Mouse (Mus musculus) frontal cortex, postnatal 25 days (tissue): Measurements from ENCODE around the gene Shh.
A peak's percentile ranks its signal among the peaks of the same experiment; 100 is the strongest.

Source experiments
- DNase-seq, 2 experiments: peaks; one replicate each; pipeline ENCODE4 v3.0.0; 2022; ENCODE audit warnings: low spot score in 2 of 2

Gene Shh

DNA sequence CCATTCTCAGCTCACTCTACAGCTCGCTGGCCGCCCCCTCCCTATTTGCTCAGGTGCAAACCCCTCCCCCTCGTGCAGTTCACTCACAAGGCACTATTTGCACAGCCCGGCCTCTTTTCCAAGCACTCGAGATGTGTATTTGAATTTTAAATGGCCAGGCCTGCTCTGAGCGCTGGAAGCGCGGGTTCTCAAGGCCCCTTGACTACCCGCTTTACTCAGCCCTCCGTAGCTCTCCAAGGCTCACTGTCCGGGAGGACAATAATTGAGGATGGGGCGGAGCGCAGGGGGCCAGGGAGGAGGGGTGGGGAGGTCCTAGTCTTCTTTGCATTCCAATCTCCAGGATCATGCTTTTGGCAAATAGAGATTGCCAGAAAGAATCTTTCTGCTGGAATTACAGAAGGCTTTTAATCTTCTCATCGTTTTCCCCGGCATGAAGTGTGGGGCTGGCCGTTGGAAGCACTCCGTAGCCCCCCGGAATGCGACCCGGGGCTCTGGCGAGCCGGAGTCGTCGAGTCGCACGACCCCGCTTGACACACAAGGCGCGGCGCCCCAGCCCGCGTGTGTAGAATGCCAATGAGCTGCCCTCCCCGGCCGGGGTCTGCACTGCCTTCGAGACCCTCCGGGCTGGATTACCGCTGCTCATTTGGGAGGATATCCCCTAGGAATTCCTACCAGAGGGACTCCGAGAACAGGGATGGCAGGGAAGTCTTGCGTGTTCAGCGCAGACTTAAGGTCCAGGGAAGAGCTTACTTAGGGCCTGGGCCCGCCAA lies 7.4 kb downstream of the Shh start:
- peak in 1 of 2 experiments; percentile 1 for DNase-seq

DNA sequence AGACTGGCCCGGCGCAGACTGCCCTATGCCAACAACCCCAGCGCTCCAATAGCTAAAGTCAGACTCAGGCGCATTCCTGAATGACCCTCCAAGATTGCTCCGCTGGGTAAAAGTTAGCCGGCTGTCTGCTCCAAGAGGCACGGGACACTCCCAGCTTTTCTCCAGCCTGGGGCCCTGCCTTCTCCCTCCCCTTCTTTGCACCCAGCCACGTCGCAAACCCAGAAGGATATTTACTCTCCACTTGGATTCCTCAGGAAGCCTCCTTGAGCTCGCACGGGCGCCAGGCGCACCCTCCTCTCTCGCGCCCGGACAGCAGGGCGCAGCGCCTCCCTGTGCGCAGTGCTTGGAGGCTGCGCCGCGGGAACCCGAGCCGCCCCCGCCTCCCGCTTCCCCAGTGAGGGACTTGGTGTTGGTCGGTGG lies 8.2 kb downstream of the Shh start:
- DNase-seq = peak in 1 of 2 experiments; percentile 3

DNA sequence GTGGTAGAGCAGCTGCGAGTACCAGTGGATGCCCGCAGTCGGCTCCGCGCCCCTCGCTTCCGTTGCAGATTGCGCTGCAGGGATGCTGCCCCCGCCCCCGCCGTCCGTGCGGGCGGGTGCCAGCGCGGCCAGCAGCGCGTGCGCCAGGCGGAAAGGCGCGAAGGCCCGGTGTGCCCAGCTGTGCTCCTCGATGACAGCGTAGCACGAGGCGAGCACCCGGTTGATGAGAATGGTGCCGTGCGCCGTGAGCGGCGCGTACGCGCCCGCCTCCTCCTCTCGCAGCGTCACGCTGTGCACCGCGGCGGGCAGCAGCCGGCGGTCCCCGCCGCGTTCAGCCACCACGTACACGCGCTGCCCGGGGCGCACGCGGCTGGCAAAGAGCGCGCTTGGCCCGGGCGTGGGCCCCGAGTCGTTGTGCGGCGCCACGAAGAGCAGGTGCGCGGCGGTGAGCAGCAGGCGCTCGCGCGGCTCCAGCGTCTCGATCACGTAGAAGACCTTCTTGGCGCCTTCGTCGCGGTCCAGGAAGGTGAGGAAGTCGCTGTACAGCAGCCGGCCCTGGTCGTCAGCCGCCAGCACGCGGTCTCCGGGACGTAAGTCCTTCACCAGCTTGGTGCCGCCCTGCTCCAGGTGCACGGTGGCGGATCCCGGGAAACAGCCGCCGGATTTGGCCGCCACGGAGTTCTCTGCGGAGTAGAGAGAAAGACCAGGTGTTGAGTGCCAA lies 9.0 kb downstream of the Shh start:
- peak; percentile 3 to 4 for DNase-seq

DNA sequence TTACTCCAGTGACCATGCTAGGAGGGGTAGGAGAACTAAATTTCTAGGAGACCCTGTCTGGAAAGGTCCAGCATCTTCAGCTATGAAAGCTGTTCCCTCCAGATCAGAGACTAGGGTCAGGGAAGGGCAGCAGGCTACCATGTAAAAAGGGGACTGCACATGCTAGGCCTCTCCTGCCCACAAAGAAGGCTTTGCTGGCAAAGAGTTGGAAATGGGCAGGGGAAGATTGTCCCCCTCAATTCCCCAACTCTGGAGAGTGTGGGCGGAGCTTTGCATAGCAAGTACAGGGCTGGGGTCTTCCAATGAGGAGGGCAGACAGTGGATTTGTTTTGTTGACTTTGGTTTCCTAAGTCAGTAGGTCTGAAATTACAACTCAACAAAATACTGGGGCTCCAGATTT lies 10.7 kb downstream of the Shh start:
- DNase-seq = no peak

DNA sequence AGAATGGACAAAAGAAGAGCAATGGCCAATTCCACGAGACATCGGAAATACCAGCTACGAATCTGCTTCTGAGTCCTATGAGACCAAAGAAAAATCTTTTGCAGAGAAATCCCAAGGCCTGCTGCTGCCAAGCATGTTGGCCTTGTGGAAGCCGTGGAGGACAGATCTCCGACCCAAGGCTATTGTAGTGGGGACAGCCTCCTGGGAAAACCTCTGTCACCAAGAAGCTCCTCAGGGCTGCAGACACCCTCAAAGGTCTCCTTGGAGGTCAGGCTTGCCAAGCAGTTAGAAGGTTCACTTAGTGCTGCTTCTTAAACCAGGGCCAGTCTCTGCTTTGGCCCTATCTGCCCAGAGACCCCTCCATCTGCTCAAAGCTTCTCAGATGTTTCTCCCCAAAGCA lies 11.3 kb downstream of the Shh start:
- DNase-seq = no peak

DNA sequence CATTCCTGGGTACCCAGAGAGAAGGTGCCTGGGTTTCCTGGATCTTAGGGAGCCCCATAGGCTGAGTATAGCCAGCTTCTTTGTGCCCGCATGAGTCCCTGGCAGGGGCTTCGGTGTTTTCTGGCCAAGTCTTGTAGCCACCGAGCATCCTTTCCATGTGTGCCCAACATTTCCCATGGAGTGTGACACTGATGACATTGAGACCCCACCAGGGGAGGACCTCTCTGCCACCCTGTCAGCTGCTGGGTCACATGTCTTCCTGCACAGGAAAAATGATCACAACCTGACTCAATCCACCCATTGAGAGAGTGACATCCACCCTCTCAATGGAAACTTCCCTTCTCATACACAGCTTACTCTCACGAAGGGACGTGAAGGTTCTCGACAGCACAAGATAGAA lies 12.5 kb downstream of the Shh start:
- no peak for DNase-seq

DNA sequence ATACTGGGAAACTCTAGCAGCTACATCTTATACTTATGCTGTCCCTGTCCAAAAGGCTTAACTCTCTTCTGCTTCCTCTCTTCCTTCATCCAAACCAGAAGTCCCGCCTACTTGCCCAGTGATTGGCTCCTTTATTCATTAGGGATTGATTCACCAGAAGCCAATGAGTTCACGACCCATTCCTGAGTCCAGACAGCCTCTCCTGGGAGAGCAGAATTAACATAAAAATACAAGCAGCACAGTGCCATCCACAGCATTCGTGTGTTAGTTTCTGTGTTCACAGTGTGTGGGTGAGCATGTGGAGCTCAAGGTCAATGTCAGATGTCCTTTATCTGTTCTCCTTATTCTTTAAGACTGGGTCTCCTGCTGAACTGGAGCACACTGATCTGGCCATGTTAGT lies 13.5 kb downstream of the Shh start:
- DNase-seq = no peak

DNA sequence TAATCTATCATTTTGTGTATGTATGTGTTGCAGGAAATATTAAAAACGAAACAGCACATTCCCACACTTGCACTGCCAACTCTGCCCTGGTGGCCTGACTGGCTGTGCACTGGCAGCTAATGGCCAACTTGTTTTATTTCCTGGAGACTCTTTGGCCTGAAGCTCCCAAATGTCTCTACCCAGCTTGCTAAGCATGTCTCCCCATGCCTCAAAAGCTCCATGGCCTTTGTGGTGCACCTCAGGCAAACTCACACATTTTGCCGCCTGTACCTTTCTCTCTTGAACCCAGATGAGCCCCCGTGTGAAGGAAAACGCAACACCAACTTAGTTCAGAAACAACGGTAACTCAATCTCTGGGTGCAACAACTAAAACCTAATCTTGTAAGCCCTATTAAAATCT lies 14.0 kb downstream of the Shh start:
- peak in 1 of 2 experiments; percentile 1 for DNase-seq

DNA sequence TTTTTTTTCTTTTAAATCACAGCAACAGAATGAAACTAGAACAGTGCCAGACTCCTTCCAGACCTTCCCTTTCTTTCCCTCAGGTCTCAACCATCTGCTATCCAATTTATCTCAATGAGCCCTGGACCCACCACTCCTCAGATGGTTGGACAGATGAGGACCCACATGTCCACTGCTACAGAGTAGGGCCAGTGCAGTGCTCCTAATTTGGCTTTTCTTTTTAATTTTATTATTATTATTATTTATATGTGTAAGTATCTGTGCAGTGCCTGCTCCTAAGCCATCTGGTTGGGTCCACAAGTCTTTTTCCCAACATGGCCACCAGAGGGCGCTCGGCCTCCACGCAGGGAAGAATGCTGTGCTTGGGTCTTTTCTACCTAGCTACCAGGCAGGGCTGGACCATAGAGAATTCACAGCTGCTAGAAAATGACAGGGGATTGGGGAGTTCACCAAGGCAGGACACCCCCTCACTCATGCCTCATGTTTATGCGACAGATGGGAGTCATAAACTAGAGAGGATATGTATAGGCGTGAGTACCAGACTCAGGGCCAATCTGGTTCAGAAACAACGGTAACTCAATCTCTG lies 15.9 kb downstream of the Shh start:
- peak; percentile 81 to 85 for DNase-seq

DNA sequence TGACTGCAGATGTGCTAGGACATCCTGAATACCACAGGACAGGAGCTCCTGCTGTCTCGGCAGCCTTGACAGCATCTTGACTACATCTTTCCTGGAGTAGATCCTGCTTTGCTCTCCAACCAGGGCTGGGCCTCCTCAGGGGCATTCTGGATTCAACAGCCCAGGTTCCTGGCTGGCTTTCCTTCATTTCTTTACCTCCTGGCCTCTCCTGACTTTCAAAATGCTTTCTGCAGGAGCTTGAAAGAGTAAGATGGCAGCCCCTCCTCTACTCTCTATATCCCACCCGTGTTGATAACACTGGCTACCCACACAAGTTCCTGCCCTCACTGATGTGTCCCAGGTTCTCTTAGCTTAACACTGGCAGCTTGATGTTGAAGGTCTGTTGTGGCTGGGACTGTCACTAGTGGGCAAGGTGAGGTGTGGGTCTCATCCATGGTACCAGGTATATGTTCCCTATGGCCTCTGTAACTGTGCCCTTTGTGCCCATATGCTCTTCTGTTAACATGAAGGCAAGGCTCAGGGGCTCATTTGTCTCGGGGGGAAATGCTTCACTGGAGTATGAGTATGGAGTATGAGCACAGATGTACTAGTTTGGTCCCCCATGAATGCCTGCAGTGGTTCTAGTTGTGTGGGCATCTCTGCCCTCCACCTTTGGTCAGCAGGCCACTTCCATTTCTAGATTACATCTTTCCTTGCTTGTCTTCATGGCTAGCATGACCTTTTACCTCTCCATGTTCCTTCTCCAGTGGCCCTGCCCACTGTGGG lies 16.7 kb downstream of the Shh start:
- DNase-seq = no peak

DNA sequence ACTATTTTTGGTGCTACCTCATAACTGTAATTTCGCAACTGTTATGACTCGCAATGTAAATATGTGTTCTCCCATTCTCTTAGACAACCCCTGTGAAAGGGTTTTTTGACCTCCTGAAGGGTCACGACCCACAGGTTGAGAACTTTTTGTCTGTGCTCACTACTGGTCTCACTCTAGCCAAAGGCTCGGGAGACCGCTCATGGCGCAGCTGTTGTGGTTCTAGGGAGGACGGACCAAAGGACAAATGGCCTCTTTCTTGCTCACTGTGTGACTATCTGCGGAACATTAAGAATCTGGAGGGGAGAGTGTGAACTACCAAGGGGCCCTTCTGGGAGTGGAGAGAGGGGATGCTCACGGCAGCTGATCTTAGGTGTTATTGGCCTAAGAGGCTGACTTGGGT lies 41.1 kb downstream of the Shh start:
- DNase-seq = peak in 1 of 2 experiments; percentile 1

DNA sequence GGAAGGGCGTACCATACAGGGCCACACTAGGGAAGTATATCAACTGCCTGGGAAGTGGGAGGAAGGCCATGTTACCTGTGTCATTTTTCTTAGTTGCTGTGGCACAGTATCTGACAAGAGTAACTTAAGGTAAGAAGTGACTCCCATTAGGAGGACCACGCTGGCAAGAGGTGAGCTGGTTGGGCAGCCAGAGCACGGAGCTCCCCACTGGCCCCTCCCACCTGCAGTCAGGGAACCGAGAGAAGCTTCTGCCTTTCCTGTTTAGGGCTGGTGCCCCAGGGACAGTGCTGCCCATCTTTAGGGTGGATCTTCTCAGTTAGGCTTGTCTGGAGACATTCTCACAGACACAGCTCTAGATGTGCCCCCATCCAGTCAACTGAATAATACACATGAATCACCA lies 43.3 kb downstream of the Shh start:
- peak in 1 of 2 experiments; percentile 1 for DNase-seq

DNA sequence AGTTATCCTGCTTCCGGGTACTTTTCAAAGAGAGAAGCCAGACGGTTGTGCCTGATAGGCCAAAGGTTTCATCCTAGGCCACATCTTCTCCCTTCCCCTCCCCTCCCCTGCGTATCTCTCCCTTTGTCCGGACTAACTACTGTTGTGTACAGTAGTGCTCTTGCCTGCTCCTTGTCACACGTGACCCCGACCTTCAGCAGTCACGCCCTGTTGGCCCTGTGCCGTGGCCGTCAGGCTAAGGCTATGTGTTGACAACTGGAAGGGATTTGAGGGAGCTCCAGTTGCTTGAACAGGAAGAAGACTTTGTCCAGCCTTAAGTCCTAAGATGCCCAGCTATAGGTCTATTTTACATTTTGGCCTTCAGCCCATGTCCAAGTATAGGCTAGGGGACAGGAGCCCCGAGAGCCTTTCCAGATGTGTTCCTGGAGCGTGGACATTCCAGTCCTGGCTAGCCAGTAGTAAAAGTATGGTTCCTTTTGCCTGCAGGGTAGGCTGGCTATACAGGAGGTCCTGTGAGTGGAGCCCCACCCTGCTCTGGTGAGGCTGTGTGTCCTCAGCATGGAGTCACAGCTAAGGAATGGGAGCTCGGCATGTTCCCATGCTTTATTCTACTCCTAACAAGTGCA lies 47.3 kb downstream of the Shh start:
- DNase-seq = no peak

DNA sequence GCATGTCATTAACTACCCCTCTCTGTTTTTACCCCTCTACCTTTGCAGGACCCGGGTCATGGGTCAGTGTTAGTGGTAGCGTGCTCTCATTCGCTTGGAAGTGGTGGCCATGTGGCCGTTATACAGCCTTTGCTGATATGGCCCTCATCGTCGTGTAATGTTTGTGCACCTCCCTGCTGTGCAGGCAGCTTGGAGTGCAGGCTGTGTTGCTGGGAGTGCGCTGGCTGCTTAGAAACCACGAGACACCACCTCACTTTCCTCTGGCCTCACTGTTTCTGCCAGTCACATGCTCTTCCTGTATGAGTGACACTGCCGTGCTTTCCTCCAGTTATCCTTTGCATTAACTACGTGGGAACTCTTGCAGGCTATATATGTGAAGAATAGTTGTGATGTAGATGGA lies 48.3 kb downstream of the Shh start:
- DNase-seq = no peak

DNA sequence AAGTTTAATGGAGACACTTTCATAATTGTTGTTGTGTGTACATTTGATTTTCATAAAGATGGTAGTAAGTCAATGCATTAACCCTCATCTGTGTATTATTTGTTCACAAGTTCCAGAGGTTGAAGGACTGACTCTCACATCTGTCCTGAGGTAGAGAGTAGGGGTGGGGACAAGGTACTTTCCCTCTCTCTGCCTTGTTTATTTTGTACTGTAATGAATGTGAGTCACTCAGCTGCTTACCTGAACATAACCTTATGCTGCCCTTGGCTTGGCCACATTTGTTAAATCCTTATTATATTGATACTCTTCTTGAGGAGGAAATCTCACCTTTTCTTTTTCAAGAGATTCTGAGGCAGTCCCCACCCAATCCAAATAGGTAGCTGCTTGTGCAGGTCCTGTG lies 51.0 kb downstream of the Shh start:
- no peak for DNase-seq

DNA sequence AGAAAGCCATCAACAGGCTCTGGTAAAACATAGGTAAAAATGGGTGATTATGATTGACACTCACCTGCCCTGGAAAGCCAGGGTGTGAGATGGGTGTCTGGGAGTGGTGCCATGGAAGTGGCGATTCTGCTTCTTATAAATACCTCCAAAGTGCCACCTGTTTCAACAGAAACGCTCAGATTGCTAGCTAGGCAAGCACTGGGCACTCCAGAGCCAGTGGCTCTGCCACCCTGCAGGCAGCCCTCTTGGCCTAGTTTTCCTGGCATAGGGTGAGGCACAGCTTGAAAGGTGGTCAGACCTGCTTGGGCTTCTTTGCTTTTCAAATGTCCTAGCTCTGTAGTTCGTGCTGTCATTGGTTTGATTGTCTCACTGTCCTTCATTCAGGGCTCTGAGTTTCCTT lies 53.0 kb downstream of the Shh start:
- DNase-seq = no peak

DNA sequence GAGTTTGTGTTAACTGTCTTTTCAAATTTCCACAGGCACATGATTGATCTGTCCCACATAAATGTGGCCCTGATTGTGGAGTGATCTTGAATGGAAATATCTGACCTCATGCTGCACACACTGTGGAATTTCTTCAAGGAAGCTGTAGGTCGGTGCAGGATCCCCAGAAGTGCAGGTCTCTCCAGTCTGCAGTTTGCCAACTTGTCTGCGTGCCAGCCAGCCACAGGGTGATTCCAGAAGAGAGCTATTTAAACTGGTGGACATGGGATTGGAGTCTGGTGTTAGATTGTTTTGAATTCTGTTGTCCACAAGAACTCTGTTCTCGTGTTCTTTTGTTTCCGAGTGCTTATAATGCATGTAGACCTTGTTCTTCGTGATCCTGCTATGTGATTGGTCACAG lies 53.5 kb downstream of the Shh start:
- no peak for DNase-seq

DNA sequence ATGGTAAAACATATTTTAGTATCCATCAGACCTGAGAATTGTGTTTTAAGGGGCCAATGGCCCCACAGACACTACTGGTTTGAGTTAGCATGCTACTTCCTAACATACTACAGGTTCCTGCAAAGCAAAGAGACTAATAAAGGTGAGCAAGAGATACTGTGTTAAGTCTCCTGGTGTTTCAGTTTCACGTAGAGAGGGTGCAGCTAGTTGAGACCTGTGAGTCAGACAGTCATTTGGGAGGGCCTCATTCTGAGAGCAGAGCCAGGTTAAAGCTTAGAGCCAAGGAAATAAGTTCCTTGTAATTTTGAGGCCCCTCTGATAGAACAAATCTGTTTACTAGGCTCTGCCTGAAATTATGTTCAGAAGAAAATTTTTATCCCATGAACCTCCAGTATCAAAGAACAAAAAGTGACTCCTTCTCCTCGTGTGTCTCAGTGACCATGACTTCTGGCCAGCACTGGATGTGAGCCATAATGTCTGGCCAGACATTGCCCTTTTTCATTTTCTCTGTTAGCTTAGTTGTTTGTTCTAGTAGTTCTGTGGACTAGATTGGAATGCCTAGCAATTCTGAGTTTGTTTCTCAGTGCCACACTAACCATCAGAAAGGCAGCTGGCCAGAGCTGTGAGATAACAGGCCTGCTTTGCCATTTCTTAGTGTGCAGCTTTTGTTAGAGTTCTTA lies 54.9 kb downstream of the Shh start:
- no peak for DNase-seq
